Mouse (Mus musculus): Measurements from ENCODE around the gene Sh2d3c. TPM values are rescaled to one million over a fixed set of nuclear protein-coding genes. Genes with fewer than 3 reads are reported as not detected.

The Sh2d3c gene
- polyA plus RNA-seq, 1 experiment from 2014 or later: 23.7 TPM

DNA sequence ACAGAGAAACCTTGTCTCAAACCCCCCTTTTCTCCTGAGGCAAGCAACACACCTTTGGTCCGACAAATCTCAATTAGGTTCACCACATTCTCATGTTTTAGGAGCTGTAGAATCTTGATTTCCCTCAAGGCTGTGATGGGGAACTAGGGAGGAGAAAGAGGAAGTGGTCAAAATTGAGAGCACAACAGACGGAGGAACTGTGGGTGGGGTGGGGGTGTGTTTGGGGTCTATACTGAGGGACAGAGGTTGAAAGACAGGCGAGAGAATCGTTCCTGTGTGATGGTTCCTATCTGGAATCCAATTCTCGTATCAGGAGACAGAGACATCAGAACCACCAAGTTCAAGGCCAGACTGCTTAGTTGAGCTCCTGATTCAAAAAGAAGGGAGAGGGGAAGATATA lies 10.4 kb upstream of the Sh2d3c start:
- H3K4me3 ChIP-seq (ENCODE audit: control insufficient read depth in 1 of 2, insufficient read depth in 1 of 2, low read depth in 1 of 2, low read length in 2 of 2): no peak overlapping the region
- H3K9me3 ChIP-seq (ENCODE audit: control insufficient read depth, low read length): no peaks in the 10 kb centered on the region
- H3K27me3 ChIP-seq (ENCODE audit: control insufficient read depth, insufficient read depth, low read length): no peaks in the 10 kb centered on the region
- no peak overlapping the region for H3K4me2 ChIP-seq (ENCODE audit: low read length)
- H3K4me1 ChIP-seq (ENCODE audit: control insufficient read depth in 2 of 2, insufficient read depth in 2 of 2, low read length in 2 of 2): peaks cover 16 to 29% of the 10 kb centered on the region in 2 experiments
- H3K27ac ChIP-seq (replicated peaks in 1 of 2; ENCODE audit: control insufficient read depth in 1 of 2, insufficient read depth in 1 of 2, low read depth in 2 of 2, low read length in 2 of 2): no peak overlapping the region
- no peak overlapping the region for H3K9ac ChIP-seq (ENCODE audit: low read length)
- 80% methylated on average over 5 of the region's 5 CpGs for WGBS
- peaks cover 63% of the 10 kb centered on the region for H3K36me3 ChIP-seq (ENCODE audit: control insufficient read depth, insufficient read depth, low read length)
- no peak for ATAC-seq (ENCODE audit: insufficient number of reproducible peaks, insufficient read depth, low FRiP score, low read depth)

GRCm38 (mm10) chr2:32711301-32712056 lies 9.4 kb upstream of the Sh2d3c start:
- Histone ChIP-seq H3K4me1 (ENCODE audit: control insufficient read depth in 2 of 2, insufficient read depth in 2 of 2, low read length in 2 of 2) (peaks cover 16 to 30% of the 10 kb centered on the region in 2 experiments), H3K4me3 (ENCODE audit: control insufficient read depth in 1 of 2, insufficient read depth in 1 of 2, low read depth in 1 of 2, low read length in 2 of 2) (peak overlapping the region; percentile 72 to 85), H3K9ac (ENCODE audit: low read length) (peak overlapping the region; percentile 92), H3K4me2 (ENCODE audit: low read length) (peak overlapping the region; percentile 84), H3K9me3 (ENCODE audit: control insufficient read depth, low read length) (no peaks in the 10 kb centered on the region), H3K27ac (replicated peaks in 1 of 2; ENCODE audit: control insufficient read depth in 1 of 2, insufficient read depth in 1 of 2, low read depth in 2 of 2, low read length in 2 of 2) (peak overlapping the region; percentile 48 to 95), H3K27me3 (ENCODE audit: control insufficient read depth, insufficient read depth, low read length) (no peaks in the 10 kb centered on the region), H3K36me3 (ENCODE audit: control insufficient read depth, insufficient read depth, low read length) (peaks cover 52% of the 10 kb centered on the region)
- no peak for ATAC-seq (ENCODE audit: insufficient number of reproducible peaks, insufficient read depth, low FRiP score, low read depth)
- WGBS: 27% methylated on average over 9 of the region's 9 CpGs

GRCm38 (mm10) chr2:32712108-32712551 lies 8.7 kb upstream of the Sh2d3c start:
- peak overlapping the region; percentile 84 for H3K4me2 ChIP-seq (ENCODE audit: low read length)
- under 1% methylated on average over 41 of the region's 41 CpGs for WGBS
- peak overlapping the region; percentile 72 to 85 for H3K4me3 ChIP-seq (ENCODE audit: control insufficient read depth in 1 of 2, insufficient read depth in 1 of 2, low read depth in 1 of 2, low read length in 2 of 2)
- peak overlapping the region; percentile 73 to 95 for H3K27ac ChIP-seq (replicated peaks in 1 of 2; ENCODE audit: control insufficient read depth in 1 of 2, insufficient read depth in 1 of 2, low read depth in 2 of 2, low read length in 2 of 2)
- no peaks in the 10 kb centered on the region for H3K27me3 ChIP-seq (ENCODE audit: control insufficient read depth, insufficient read depth, low read length)
- H3K4me1 ChIP-seq (ENCODE audit: control insufficient read depth in 2 of 2, insufficient read depth in 2 of 2, low read length in 2 of 2): peaks cover 16 to 30% of the 10 kb centered on the region in 2 experiments
- H3K36me3 ChIP-seq (ENCODE audit: control insufficient read depth, insufficient read depth, low read length): peaks cover 46% of the 10 kb centered on the region
- ATAC-seq (ENCODE audit: insufficient number of reproducible peaks, insufficient read depth, low FRiP score, low read depth): peak; percentile 44
- H3K9ac ChIP-seq (ENCODE audit: low read length): peak overlapping the region; percentile 92
- no peaks in the 10 kb centered on the region for H3K9me3 ChIP-seq (ENCODE audit: control insufficient read depth, low read length)

DNA sequence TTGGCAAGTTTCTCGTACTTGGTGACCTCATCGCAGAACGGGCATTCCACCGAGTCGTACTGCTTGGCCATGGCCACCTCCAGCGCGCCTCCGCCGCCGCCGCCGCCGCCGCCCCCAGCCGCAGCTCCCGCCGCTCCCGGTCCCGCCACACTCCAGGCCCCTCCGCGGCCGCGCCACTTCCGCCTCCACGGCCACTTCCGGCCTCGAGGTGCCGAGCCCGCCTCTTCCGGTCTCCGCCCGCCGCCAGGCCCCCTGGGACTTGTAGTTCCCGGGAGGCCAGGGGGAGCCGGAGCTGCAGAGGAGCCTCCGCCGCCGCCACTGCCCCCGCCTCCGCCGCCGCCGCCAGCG lies 8.3 kb upstream of the Sh2d3c start:
- H3K4me3 ChIP-seq (ENCODE audit: control insufficient read depth in 1 of 2, insufficient read depth in 1 of 2, low read depth in 1 of 2, low read length in 2 of 2): peak overlapping the region; percentile 72 to 85
- H3K27ac ChIP-seq (replicated peaks in 1 of 2; ENCODE audit: control insufficient read depth in 1 of 2, insufficient read depth in 1 of 2, low read depth in 2 of 2, low read length in 2 of 2): peak overlapping the region; percentile 83 to 95
- ATAC-seq (ENCODE audit: insufficient number of reproducible peaks, insufficient read depth, low FRiP score, low read depth): peak; percentile 82
- WGBS: under 1% methylated on average over 32 of the region's 44 CpGs
- H3K36me3 ChIP-seq (ENCODE audit: control insufficient read depth, insufficient read depth, low read length): peaks cover 42% of the 10 kb centered on the region
- peak overlapping the region; percentile 92 for H3K9ac ChIP-seq (ENCODE audit: low read length)
- no peaks in the 10 kb centered on the region for H3K27me3 ChIP-seq (ENCODE audit: control insufficient read depth, insufficient read depth, low read length)
- H3K4me2 ChIP-seq (ENCODE audit: low read length): peak overlapping the region; percentile 84
- H3K4me1 ChIP-seq (ENCODE audit: control insufficient read depth in 2 of 2, insufficient read depth in 2 of 2, low read length in 2 of 2): peaks cover 16 to 30% of the 10 kb centered on the region in 2 experiments
- H3K9me3 ChIP-seq (ENCODE audit: control insufficient read depth, low read length): no peaks in the 10 kb centered on the region

- H3K36me3 ChIP-seq (ENCODE audit: control insufficient read depth, insufficient read depth, low read length): peaks cover 35% of the 10 kb centered on the region
- peak within 1 kb of the TSS; percentile 92 for H3K9ac ChIP-seq (ENCODE audit: low read length)
- H3K27me3 ChIP-seq (ENCODE audit: control insufficient read depth, insufficient read depth, low read length): no peaks in the 10 kb centered on the region
- peak within 1 kb of the TSS; percentile 95 for H3K27ac ChIP-seq (replicated peaks in 1 of 2; ENCODE audit: control insufficient read depth in 1 of 2, insufficient read depth in 1 of 2, low read depth in 2 of 2, low read length in 2 of 2)
- H3K4me1 ChIP-seq (ENCODE audit: control insufficient read depth in 2 of 2, insufficient read depth in 2 of 2, low read length in 2 of 2): peaks cover 16 to 30% of the 10 kb centered on the region in 2 experiments
- peak within 1 kb of the TSS; percentile 84 for H3K4me2 ChIP-seq (ENCODE audit: low read length)
- ATAC-seq (ENCODE audit: insufficient number of reproducible peaks, insufficient read depth, low FRiP score, low read depth): peak; percentile 81
- WGBS: under 1% methylated on average over 48 of the region's 79 CpGs
- peak within 1 kb of the TSS; percentile 72 to 85 for H3K4me3 ChIP-seq (ENCODE audit: control insufficient read depth in 1 of 2, insufficient read depth in 1 of 2, low read depth in 1 of 2, low read length in 2 of 2)
- H3K9me3 ChIP-seq (ENCODE audit: control insufficient read depth, low read length): no peaks in the 10 kb centered on the region
These were observed 7.7 kb upstream of the Sh2d3c start, which contains the start of gene Cdk9 for GRCm38 (mm10) chr2:32712934-32713817. Cdk9 (minus strand) TSS chr2:32713076.

DNA sequence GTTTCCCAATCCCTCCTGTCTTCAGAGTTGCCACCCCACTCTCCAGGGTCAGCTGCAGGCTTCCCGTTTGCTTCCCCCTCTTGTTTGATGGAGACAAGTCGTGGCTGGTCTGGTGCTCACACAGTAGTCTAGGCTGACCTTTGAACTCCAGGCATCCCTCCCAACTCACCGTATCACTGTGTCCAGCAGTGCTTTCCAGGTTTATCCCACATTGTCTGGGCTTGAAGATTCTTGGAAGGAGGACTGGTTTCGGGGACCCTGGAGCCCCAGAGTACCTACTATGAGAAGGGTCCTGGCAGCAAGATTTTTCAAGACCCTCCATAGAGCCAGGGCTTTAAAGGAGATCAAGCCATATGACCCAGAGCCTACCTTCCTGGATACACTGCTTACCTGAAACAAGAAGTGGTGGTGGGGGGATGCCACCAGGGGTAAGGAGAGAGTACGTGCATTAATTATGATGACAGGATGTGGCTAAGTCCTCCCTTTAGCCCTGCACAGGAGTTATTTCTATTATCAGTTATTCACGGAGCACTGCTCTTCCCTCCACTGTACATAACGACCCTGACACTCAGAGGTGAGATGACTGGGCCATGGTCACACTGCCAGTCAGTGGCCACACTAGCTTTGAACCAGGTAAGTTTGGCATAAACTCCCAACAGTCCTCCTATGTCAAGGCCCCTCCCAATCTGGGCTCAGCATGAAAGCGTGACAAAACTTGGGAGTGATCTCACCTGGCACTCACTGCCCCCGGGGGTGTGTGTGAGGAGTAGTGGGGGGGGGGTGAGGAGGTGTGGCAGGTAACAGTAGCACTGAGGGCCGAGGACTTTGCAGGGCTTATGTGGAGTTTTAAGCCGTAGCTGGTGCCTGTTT lies 6.5 kb upstream of the Sh2d3c start:
- WGBS: 37% methylated on average over 11 of the region's 11 CpGs
- Histone ChIP-seq H3K4me2 (ENCODE audit: low read length) (peak overlapping the region; percentile 84), H3K36me3 (ENCODE audit: control insufficient read depth, insufficient read depth, low read length) (peaks cover 24% of the 10 kb centered on the region), H3K4me1 (ENCODE audit: control insufficient read depth in 2 of 2, insufficient read depth in 2 of 2, low read length in 2 of 2) (peaks cover 16 to 30% of the 10 kb centered on the region in 2 experiments), H3K27ac (replicated peaks in 1 of 2; ENCODE audit: control insufficient read depth in 1 of 2, insufficient read depth in 1 of 2, low read depth in 2 of 2, low read length in 2 of 2) (peak overlapping the region; percentile 70 to 95), H3K4me3 (ENCODE audit: control insufficient read depth in 1 of 2, insufficient read depth in 1 of 2, low read depth in 1 of 2, low read length in 2 of 2) (no peak overlapping the region), H3K27me3 (ENCODE audit: control insufficient read depth, insufficient read depth, low read length) (no peaks in the 10 kb centered on the region), H3K9me3 (ENCODE audit: control insufficient read depth, low read length) (no peaks in the 10 kb centered on the region), H3K9ac (ENCODE audit: low read length) (peak overlapping the region; percentile 92; the same call in 1 of the 2 replicates)
- no peak for ATAC-seq (ENCODE audit: insufficient number of reproducible peaks, insufficient read depth, low FRiP score, low read depth)
